Mouse (Mus musculus) thymus, adult 2 months (tissue): ENCODE measurements around the gene Mis18a. TPM values are rescaled to one million over a fixed set of nuclear protein-coding genes. Genes with fewer than 3 reads are reported as not detected.

Experiments
- DNase-seq: peaks from one replicate; pipeline ENCODE4 v3.0.0; 2021
- H3K27ac ChIP-seq: fragments of 200-500 bp; 2 replicates; pipeline ENCODE4 v1.5.1; 2012; ENCODE audit warnings: low read length, control low read depth; ENCODE audit not compliant: control insufficient read depth, insufficient read depth
- H3K27me3 ChIP-seq: fragments of 200-500 bp; 2 replicates; pipeline ENCODE4 v1.6.1; 2012; ENCODE audit warnings: mild to moderate bottlenecking, low read length, moderate library complexity, mixed read lengths; ENCODE audit not compliant: control insufficient read depth, insufficient read depth
- H3K36me3 ChIP-seq: fragments of 200-500 bp; 2 replicates; pipeline ENCODE4 v1.6.1; 2012; ENCODE audit warnings: mild to moderate bottlenecking, low read length, moderate library complexity; ENCODE audit not compliant: control insufficient read depth, insufficient read depth
- H3K4me1 ChIP-seq: fragments of 200-500 bp; replicated peaks from 2 replicates; pipeline ENCODE4 v1.6.1; 2012; ENCODE audit warnings: low read length; ENCODE audit not compliant: control insufficient read depth, insufficient read depth
- H3K4me3 ChIP-seq: fragments of 200-500 bp; 2 replicates; pipeline ENCODE4 v1.5.1; 2012; ENCODE audit warnings: mild to moderate bottlenecking, low read length, control low read depth, moderate library complexity; ENCODE audit not compliant: control insufficient read depth, insufficient read depth
- CTCF ChIP-seq: fragments of 200-500 bp; IDR thresholded peaks from 2 replicates; pipeline ENCODE4 v1.5.1; 2012; ENCODE audit warnings: mild to moderate bottlenecking, control low read depth, low read length, moderate library complexity, borderline replicate concordance; ENCODE audit not compliant: control insufficient read depth, poor library complexity, insufficient read depth; ENCODE audit errors: extremely low read depth
- POLR2A ChIP-seq: fragments of 200-500 bp; IDR thresholded peaks from 2 replicates; pipeline ENCODE4 v1.6.1; 2012; ENCODE audit warnings: mild to moderate bottlenecking, low read length, control low read depth, moderate library complexity; ENCODE audit not compliant: control insufficient read depth, poor library complexity, insufficient read depth; ENCODE audit errors: extremely low read depth
- WGBS: fragments of 180-500 bp; shearing (Covaris S2); methylation state at CpG from one replicate; pipeline ENCODE4 v1.1.7; 2018; 5-methylcytosine and 5-hydroxymethylcytosine counted together
- polyA plus RNA-seq: library from polyadenylated mRNA; depleted of rRNA; stranded (reverse); fragments of >200 nt; gene quantifications from 2 replicates; pipeline ENCODE4 v1.2.3, GENCODE M21; 2012

The Mis18a gene
- polyA plus RNA-seq, 1 experiment = 44.7 TPM

- H3K27ac ChIP-seq = no peak overlapping the region
- no peak overlapping the region for H3K4me3 ChIP-seq
- H3K36me3 ChIP-seq = no peaks in the 10 kb centered on the region
- DNase-seq = no peak
- H3K27me3 ChIP-seq = no peaks in the 10 kb centered on the region
- H3K4me1 ChIP-seq = no peaks in the 10 kb centered on the region
- WGBS = 84% methylated on average over 13 of the region's 13 CpGs
- no peak for TF ChIP-seq CTCF
- TF ChIP-seq POLR2A = no peak
Measured at GRCm38 (mm10) chr16:90704161-90704825, 22.9 kb downstream of the Mis18a start.

GRCm38 (mm10) chr16:90703646-90704045, 23.6 kb downstream of the Mis18a start:
- no peak for DNase-seq
- no peaks in the 10 kb centered on the region for H3K27me3 ChIP-seq
- no peak overlapping the region for H3K4me3 ChIP-seq
- no peaks in the 10 kb centered on the region for H3K36me3 ChIP-seq
- H3K27ac ChIP-seq = no peak overlapping the region
- TF ChIP-seq CTCF (no peak), POLR2A (no peak)
- 2% methylated on average over 1 of the region's 1 CpGs for WGBS
- H3K4me1 ChIP-seq = no peaks in the 10 kb centered on the region

- TF ChIP-seq CTCF = no peak
- no peak for TF ChIP-seq POLR2A
- Histone ChIP-seq H3K27ac (no peak overlapping the region), H3K4me1 (no peaks in the 10 kb centered on the region), H3K27me3 (no peaks in the 10 kb centered on the region), H3K36me3 (no peaks in the 10 kb centered on the region), H3K4me3 (no peak overlapping the region)
- 98% methylated on average over 2 of the region's 2 CpGs for WGBS
- no peak for DNase-seq
Measured at GRCm38 (mm10) chr16:90701541-90701940, 25.7 kb downstream of the Mis18a start.

- Histone ChIP-seq H3K27ac (no peak overlapping the region; the same call in 1 of the 2 replicates), H3K27me3 (no peaks in the 10 kb centered on the region), H3K4me3 (no peak overlapping the region), H3K4me1 (no peaks in the 10 kb centered on the region), H3K36me3 (no peaks in the 10 kb centered on the region)
- no peak for TF ChIP-seq CTCF
- no peak for TF ChIP-seq POLR2A
- no peak for DNase-seq
- 86% methylated on average over 14 of the region's 14 CpGs for WGBS
Measured at GRCm38 (mm10) chr16:90699390-90699789, 27.8 kb downstream of the Mis18a start.

GRCm38 (mm10) chr16:90696306-90696705, 30.9 kb downstream of the Mis18a start:
- 91% methylated on average over 9 of the region's 9 CpGs for WGBS
- Histone ChIP-seq H3K4me3 (no peak overlapping the region), H3K27ac (no peak overlapping the region), H3K27me3 (no peaks in the 10 kb centered on the region), H3K4me1 (no peaks in the 10 kb centered on the region), H3K36me3 (no peaks in the 10 kb centered on the region)
- TF ChIP-seq POLR2A (no peak), CTCF (no peak)
- DNase-seq = no peak

GRCm38 (mm10) chr16:90695121-90695520, 32.1 kb downstream of the Mis18a start:
- DNase-seq = no peak
- Histone ChIP-seq H3K4me1 (no peaks in the 10 kb centered on the region), H3K27ac (no peak overlapping the region), H3K4me3 (no peak overlapping the region), H3K36me3 (no peaks in the 10 kb centered on the region), H3K27me3 (no peaks in the 10 kb centered on the region)
- WGBS = 89% methylated on average over 10 of the region's 10 CpGs
- TF ChIP-seq CTCF = no peak
- no peak for TF ChIP-seq POLR2A
